Mouse (Mus musculus) liver, embryonic 14.5 days (tissue): ENCODE measurements around the gene Tmppe. TPM values are rescaled to one million over a fixed set of nuclear protein-coding genes. Genes with fewer than 3 reads are reported as not detected.

ENCODE experiments used
- ATAC-seq: fragments of 200-750 bp; cut with Nextera tagmentation; 2 replicates; pipeline ENCODE4 v1.8.0; 2017; ENCODE audit warnings: moderate number of reproducible peaks, mild to moderate bottlenecking, moderate library complexity; ENCODE audit not compliant: insufficient read depth
- DNase-seq, 3 experiments: peaks; one replicate each; pipeline ENCODE4 v3.0.0-alpha.2; 2012 to 2013; ENCODE audit warnings: low read depth in 3 of 3, low spot score in 3 of 3
- H3K27ac ChIP-seq: fragments of 300-500 bp; sonication (generic); 2 replicates; pipeline ENCODE4 v1.5.1; 2014; ENCODE audit warnings: moderate library complexity, mild to moderate bottlenecking, control low read depth, inconsistent platforms
- H3K27me3 ChIP-seq: fragments of 300-500 bp; sonication (generic); 2 replicates; pipeline ENCODE4 v1.6.1; 2014; ENCODE audit warnings: mild to moderate bottlenecking, low read length, moderate library complexity; ENCODE audit not compliant: control insufficient read depth, insufficient read depth
- H3K36me3 ChIP-seq: fragments of 300-500 bp; sonication (generic); replicated peaks from 2 replicates; pipeline ENCODE4 v1.6.1; 2014; ENCODE audit warnings: low read depth; ENCODE audit not compliant: control insufficient read depth, insufficient read depth
- H3K4me1 ChIP-seq, 2 experiments: fragments of 200-500 bp in 1 of 2; fragments of 300-500 bp in 1 of 2; sonication (generic) in 1 of 2; replicated peaks; 2 replicates each; pipeline ENCODE4 v1.6.1; 2012 to 2014; ENCODE audit warnings: antibody characterized with exemption in 1 of 2, inconsistent platforms in 1 of 2, low read length in 1 of 2; ENCODE audit not compliant: control insufficient read depth in 2 of 2, insufficient read depth in 2 of 2
- H3K4me2 ChIP-seq: fragments of 300-500 bp; sonication (generic); 2 replicates; pipeline ENCODE4 v1.6.1; 2014; ENCODE audit warnings: low read depth, mild to moderate bottlenecking, control low read depth, moderate library complexity
- H3K4me3 ChIP-seq, 2 experiments: fragments of 200-500 bp in 1 of 2; fragments of 300-500 bp in 1 of 2; sonication (generic) in 1 of 2; 2 replicates each; pipeline ENCODE4 v1.5.1; 2012 to 2014; ENCODE audit warnings: low read depth in 2 of 2, low read length in 2 of 2, mild to moderate bottlenecking in 2 of 2, control low read depth in 1 of 2, inconsistent platforms in 1 of 2, moderate library complexity in 1 of 2; ENCODE audit not compliant: insufficient read depth in 1 of 2
- H3K9ac ChIP-seq: fragments of 300-500 bp; sonication (generic); replicated peaks from 2 replicates; pipeline ENCODE4 v1.6.1; 2014; ENCODE audit warnings: mild to moderate bottlenecking, control low read depth, moderate library complexity
- H3K9me3 ChIP-seq: fragments of 300-500 bp; sonication (generic); 2 replicates; pipeline ENCODE4 v1.6.1; 2016; ENCODE audit warnings: low read length, mixed read lengths; ENCODE audit not compliant: control insufficient read depth
- CTCF ChIP-seq: IDR thresholded peaks from 2 replicates; pipeline ENCODE4 v1.5.1; 2016; ENCODE audit warnings: antibody characterized with exemption, low read depth, control low read depth
- EP300 ChIP-seq: IDR thresholded peaks from 2 replicates; pipeline ENCODE4 v1.6.1; 2016; ENCODE audit warnings: antibody characterized with exemption, low read depth
- WGBS: fragments of 180-500 bp; shearing (Covaris S2); extraction: QIAGEN DNeasy Blood & Tissue Kit; methylation state at CpG from one replicate; pipeline ENCODE4 v1.1.7; 2014; ENCODE audit not compliant: insufficient replicate concordance; 5-methylcytosine and 5-hydroxymethylcytosine counted together
- polyA plus RNA-seq, 2 experiments: library from polyadenylated mRNA; depleted of rRNA in 1 of 2; stranded (reverse) in 1 of 2; unstranded in 1 of 2; fragments of >200 nt; fragmentation: Nextera tagmentation in 1 of 2; extraction: Ambion mirVana in 1 of 2; gene quantifications; 2 replicates each; pipeline versions ENCODE4 v1.2.1 to v1.2.3; 2012 to 2014

Tmppe gene
- polyA plus RNA-seq, 2 experiments: 0.36 to 1.2 TPM

GRCm38 (mm10) chr9:114435668-114436067, 34.8 kb downstream of the Tmppe start:
- H3K9ac ChIP-seq: no peak overlapping the region
- H3K4me3 ChIP-seq: no peak overlapping the region
- no peaks in the 10 kb centered on the region for H3K4me1 ChIP-seq
- no peak overlapping the region for H3K4me2 ChIP-seq
- DNase-seq: no peak
- no peak overlapping the region for H3K27ac ChIP-seq
- TF ChIP-seq CTCF: no peak
- TF ChIP-seq EP300: no peak
- H3K36me3 ChIP-seq: no peaks in the 10 kb centered on the region
- no peaks in the 10 kb centered on the region for H3K27me3 ChIP-seq
- H3K9me3 ChIP-seq: no peaks in the 10 kb centered on the region
- 60% methylated on average over 2 of the region's 2 CpGs for WGBS
- ATAC-seq: no peak

GRCm38 (mm10) chr9:114440548-114440947, 39.6 kb downstream of the Tmppe start:
- Histone ChIP-seq H3K4me1 (no peaks in the 10 kb centered on the region), H3K4me3 (no peak overlapping the region), H3K27me3 (no peaks in the 10 kb centered on the region), H3K27ac (no peak overlapping the region), H3K9me3 (no peaks in the 10 kb centered on the region), H3K9ac (no peak overlapping the region), H3K36me3 (no peaks in the 10 kb centered on the region), H3K4me2 (no peak overlapping the region)
- DNase-seq (no peak), ATAC-seq (no peak)
- 72% methylated on average over 10 of the region's 10 CpGs for WGBS
- TF ChIP-seq CTCF (no peak), EP300 (no peak)

- TF ChIP-seq EP300: no peak
- no peak for TF ChIP-seq CTCF
- Histone ChIP-seq H3K27me3 (no peaks in the 10 kb centered on the region), H3K4me3 (no peak overlapping the region), H3K36me3 (no peaks in the 10 kb centered on the region), H3K27ac (no peak overlapping the region), H3K9me3 (no peaks in the 10 kb centered on the region), H3K4me1 (no peaks in the 10 kb centered on the region), H3K9ac (no peak overlapping the region), H3K4me2 (no peak overlapping the region)
- DNase-seq (no peak), ATAC-seq (no peak)
- WGBS: 74% methylated on average over 9 of the region's 9 CpGs
Measured at GRCm38 (mm10) chr9:114442225-114442624, 41.3 kb downstream of the Tmppe start.

GRCm38 (mm10) chr9:114442893-114443292, 42.0 kb downstream of the Tmppe start:
- Histone ChIP-seq H3K4me1 (no peaks in the 10 kb centered on the region), H3K4me3 (no peak overlapping the region), H3K27me3 (no peaks in the 10 kb centered on the region), H3K9ac (no peak overlapping the region), H3K27ac (no peak overlapping the region), H3K36me3 (no peaks in the 10 kb centered on the region), H3K4me2 (no peak overlapping the region), H3K9me3 (no peaks in the 10 kb centered on the region)
- DNase-seq: no peak
- TF ChIP-seq CTCF (no peak), EP300 (no peak)
- 73% methylated on average over 9 of the region's 9 CpGs for WGBS
- ATAC-seq: no peak

- Histone ChIP-seq H3K27ac (no peak overlapping the region), H3K4me3 (no peak overlapping the region), H3K9me3 (no peaks in the 10 kb centered on the region), H3K9ac (no peak overlapping the region), H3K4me2 (no peak overlapping the region), H3K4me1 (no peaks in the 10 kb centered on the region), H3K27me3 (no peaks in the 10 kb centered on the region), H3K36me3 (no peaks in the 10 kb centered on the region)
- WGBS: 72% methylated on average over 8 of the region's 8 CpGs
- TF ChIP-seq EP300: no peak
- TF ChIP-seq CTCF: no peak
- no peak for DNase-seq
- ATAC-seq: no peak
Measured at GRCm38 (mm10) chr9:114443351-114443750, 42.4 kb downstream of the Tmppe start.
